Mouse (Mus musculus) mesoderm, embryonic 11.5 days (tissue): ENCODE results near the gene Slc39a7.

Source experiments
- DNase-seq: peaks from one replicate; pipeline ENCODE4 v3.0.0-alpha.2; 2012; ENCODE audit warnings: low read depth, low spot score

Slc39a7 gene

DNA sequence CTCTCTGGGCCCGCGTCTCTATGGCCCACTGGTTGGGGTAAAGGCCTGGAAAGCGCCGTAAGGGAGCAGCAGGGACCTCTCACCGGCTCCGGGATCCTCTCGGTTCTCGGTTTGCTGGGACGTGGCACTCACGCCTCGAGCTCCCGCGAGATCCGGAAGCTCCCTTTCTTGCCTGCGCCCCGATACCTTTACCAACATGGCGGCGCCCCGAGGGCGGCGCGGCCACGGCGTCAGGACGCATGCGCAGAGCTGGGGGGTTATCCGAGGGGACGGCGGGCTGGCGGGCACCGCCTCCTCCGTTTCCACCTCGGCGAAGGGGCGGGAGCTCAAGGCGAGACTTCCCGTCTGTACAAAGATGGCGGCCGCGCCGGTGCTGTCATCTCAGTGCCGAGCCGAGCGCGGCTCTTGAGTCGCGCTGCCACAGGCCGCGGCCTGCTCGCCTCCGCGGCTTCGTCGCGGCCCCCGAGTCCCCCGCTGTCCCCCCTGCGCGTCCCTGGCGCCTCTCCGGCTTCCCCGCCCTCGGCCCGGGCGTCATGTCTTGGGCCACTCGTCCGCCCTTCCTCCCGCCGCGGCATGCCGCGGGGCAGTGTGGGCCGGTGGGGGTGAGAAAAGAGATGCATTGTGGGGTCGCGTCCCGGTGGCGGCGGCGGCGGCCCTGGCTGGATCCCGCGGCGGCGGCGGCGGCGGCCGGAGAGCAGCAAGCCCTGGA, at the start of gene Slc39a7, which contains the start of gene Rxrb:
TSS of gene Slc39a7 (minus strand) at position 218 of the 709 bp plus-strand sequence.
TSS of gene Rxrb (plus strand) at position 348 of the 709 bp plus-strand sequence.
- peak; percentile 100 for DNase-seq

GRCm38 (mm10) chr17:34079621-34080020, 48.1 kb upstream of the Slc39a7 start:
- peak; percentile 60 for DNase-seq

DNA sequence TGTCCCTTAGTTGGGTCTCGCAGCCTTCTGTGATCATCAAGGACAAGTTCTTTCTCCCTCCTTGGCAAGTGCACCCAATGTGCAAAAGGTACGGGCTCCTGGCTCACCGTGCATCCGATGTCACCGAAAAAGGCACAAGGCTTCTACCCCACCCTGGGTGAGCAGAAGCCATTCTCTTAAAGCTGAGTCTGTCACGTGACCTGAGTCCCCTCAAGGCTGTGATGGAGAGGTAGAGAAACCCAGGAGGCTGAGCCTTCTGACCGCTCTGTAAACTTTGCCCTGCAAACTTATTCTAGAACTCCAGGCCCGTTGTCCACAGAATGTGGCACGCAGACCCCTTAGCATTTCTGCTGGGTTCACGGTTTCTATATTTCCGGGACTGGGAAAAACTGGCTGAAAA, 47.5 kb upstream of the Slc39a7 start:
- no peak for DNase-seq

DNA sequence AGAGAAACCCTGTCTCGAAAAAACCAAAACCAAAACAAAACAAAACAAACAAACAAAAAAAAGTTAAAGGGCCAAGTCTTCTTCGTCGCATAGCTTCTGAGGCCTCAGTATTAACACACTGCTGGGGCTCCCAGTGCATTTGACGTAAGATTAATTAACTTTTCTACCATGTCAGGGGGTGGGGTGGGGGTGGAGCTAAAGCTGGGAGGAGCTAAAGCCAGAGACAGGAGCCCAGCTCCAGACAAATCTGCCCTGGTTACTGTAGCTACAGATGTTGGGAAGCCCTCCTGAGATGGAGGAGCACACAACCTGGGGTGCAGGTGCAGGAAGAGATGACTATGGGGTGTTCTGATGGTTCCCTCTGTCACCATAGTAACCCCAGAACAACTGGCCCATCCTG, 46.7 kb upstream of the Slc39a7 start:
- no peak for DNase-seq

DNA sequence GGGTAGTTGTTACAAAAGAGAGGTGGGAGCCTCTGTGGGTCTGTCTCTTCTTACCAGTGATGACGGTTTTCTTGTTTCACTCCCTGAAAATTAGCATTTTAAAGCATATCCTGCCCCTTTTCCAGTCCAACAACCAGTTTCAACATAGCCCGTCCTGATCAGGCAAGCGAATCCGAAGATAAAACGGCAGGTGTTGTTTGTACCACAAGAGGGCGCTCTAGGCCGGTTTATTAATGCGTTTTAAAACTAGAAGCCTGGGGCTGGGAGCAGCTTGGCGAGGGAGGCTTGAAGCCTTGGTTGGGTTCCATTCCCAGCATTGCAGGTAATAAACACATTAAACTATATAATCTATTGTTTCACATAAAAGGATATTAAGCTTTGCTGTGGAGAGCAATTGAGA, 46.1 kb upstream of the Slc39a7 start:
- peak; percentile 84 for DNase-seq

GRCm38 (mm10) chr17:34075271-34075670, 43.8 kb upstream of the Slc39a7 start:
- peak; percentile 72 for DNase-seq

GRCm38 (mm10) chr17:34072091-34072490, 40.6 kb upstream of the Slc39a7 start:
- no peak for DNase-seq

DNA sequence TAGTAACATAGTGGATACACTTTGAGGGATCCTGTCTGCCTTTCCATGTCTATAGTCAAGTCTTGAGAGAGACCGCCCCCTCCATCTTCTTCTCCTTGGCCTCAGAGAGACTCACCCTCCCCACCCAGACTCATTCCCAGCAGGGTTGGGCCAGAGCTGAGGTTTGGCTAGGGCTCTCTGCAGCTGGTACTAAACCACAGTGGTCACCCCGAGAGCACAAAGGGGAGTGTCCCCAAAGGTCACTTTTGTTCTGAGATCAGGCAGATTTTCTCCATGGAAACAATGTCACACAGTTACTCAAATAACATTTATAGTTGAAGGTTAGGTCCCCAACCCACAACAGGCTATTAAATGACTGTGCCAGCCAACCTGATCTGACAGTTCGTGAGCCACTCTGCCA, 37.4 kb upstream of the Slc39a7 start:
- no peak for DNase-seq

- DNase-seq = no peak
Observed at GRCm38 (mm10) chr17:34057224-34057623, 25.7 kb upstream of the Slc39a7 start.

GRCm38 (mm10) chr17:34047404-34048050, 16.0 kb upstream of the Slc39a7 start:
- DNase-seq = no peak

DNA sequence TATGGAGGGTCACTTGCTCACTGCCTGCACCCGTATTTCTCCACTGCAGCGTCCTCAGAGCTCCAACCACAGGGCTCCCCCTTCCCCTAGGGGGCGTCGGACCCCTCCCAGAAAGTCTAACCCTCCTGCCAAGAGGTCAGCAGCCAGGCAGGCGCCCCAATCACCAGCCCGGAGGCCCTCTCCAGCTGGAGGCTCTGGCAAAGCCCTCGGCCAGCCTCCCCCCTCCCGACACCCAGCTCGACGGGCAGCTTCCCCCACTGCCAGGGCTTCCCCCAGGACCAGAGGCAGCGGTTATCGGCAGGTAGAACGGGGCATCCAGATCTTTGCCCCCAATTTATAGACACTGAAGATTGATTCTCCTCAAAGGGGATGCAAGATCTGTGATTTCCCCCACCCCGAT, 14.5 kb upstream of the Slc39a7 start:
- DNase-seq = no peak

GRCm38 (mm10) chr17:34039562-34040450, 8.3 kb upstream of the Slc39a7 start:
- no peak for DNase-seq

DNA sequence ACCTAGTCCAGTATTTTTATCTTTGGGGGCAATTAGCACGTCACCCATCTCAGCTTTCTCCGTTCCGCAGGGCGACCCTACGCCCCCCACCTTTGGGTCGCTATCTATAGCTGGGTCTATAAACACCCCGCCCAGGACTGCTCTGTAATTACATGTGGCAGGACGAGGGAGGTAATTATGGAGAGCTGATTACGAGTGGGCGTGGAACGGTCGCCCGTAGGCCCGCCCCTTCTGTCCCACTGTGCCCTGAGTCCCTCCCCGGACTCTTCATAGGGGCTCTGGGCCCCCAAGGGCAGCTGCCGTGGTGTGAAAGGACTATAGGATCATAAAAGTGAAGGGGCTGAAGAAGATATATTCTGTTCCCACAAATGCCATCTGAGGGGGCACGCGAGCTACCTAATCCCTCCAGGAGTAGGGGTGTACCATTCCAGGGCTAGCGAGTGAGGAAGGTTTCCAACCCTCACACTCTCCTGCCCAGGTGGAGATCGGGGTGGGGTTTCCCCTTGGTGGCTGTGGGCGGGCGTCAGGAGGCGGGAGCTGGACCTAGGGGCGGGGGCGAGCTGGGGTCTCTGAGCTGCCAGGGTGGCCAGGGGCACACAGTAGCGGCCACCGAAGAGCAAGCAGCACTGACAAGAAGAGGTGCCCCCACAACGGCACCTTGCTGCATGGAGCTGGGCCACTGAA, 7.5 kb upstream of the Slc39a7 start, which contains the start of gene Col11a2:
TSS of gene Col11a2 (plus strand) at position 560 of the 684 bp plus-strand sequence.
- no peak for DNase-seq

- DNase-seq = no peak
Observed at GRCm38 (mm10) chr17:34038440-34038839, 7.0 kb upstream of the Slc39a7 start.

- DNase-seq = no peak
Observed at GRCm38 (mm10) chr17:34037241-34037640, 5.8 kb upstream of the Slc39a7 start.

GRCm38 (mm10) chr17:34036647-34037046, 5.2 kb upstream of the Slc39a7 start:
- DNase-seq = no peak

- no peak for DNase-seq
Observed at GRCm38 (mm10) chr17:34035517-34035916, 4.0 kb upstream of the Slc39a7 start.

DNA sequence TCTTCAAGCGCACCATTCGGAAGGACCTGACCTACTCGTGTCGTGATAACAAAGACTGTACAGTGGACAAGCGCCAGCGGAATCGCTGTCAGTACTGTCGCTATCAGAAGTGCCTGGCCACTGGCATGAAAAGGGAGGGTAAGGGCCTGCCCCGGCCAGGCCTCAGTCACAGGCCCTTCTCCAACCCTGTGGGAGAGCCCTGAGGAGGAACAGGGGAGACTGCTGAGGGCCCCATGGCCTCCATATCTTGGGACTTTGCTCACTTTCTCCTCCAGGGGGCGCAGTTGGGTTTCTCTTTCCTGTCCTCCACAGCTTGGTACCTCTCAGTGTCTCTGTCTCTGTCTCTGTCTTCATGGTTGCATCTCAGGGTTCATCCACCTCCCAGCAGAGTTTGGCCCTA, 2.6 kb upstream of the Slc39a7 start:
- peak; percentile 67 for DNase-seq

DNA sequence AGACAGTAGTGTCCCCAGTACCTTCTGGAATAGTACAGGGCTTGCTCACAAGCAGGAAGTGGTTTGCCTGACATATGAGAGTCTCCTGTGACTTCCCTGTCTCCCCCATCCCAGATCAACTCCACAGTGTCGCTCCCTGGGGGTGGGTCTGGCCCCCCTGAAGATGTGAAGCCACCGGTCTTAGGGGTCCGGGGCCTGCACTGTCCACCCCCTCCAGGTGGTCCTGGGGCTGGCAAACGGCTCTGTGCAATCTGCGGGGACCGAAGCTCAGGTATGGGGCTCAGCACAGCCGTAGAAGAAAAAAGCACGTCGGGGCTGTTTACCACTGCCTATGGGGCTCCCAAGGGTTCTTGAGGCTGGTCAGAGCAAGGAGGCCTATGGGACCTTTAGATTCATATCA, 2.0 kb upstream of the Slc39a7 start:
- no peak for DNase-seq

GRCm38 (mm10) chr17:34032806-34033205, 1.3 kb upstream of the Slc39a7 start:
- DNase-seq = no peak

- DNase-seq = peak; percentile 57
Observed at GRCm38 (mm10) chr17:34032174-34032632, 721 bp upstream of the Slc39a7 start.
